Mouse (Mus musculus) MEL-GATA-1-ER (cell line): ENCODE data around the gene Snd1.
"Not testable (repeated sequence)": the region's sequence is repeated elsewhere in the genome, so short reads cannot be mapped to it uniquely, and the experiment has no call there.

Source experiments
- DNase-seq: peaks from one replicate; pipeline ENCODE4 v3.0.0-alpha.2; 2012; ENCODE audit warnings: low read depth; ENCODE audit errors: extremely low read depth

Gene Snd1

DNA sequence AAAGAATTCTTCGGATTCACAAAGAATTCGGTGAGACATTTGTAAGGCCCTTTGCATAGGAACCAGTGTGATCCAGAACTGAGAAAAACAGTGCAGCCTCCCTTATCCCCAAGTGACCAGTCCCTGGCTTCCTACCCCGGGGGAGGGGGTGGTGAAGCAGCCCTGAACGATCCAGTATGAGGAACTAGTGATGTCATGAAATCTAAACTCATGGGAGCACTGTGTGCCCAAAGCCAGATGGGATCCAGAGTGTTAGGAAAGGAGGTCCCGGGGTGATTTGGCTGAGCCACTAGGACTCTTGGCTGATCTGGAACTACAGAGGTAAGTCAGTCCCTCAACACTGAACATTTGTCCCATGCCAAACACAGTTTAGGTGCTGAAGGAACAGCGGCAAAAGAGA, 420.8 kb downstream of the Snd1 start:
- no peak for DNase-seq

DNA sequence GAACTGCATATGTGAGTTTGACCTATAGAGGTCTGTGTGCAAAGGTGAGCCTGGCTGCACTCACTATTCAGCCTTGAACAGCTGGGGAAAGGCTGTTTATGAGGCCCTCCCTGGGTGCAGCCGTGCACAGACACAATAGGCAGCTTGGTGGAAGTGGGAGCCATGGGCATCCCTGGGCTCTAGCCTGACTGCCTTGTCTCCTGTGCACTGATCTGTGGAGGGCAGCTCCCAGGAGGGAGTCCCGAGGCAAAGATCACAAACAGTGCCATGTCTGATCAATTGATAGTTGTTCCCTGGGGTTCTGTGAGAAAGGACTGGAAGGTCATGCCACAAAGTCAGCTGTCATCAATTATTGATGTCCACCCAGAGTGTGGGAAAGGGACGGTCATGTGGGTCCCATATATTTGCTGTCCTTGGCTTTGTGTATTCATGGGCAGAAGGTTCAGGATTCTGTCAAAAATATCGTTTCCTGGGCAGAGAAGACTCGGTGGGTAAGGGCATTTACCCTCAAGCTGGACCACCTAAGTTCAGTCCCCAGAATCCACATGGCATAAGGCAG, 421.9 kb downstream of the Snd1 start:
- no peak for DNase-seq

DNA sequence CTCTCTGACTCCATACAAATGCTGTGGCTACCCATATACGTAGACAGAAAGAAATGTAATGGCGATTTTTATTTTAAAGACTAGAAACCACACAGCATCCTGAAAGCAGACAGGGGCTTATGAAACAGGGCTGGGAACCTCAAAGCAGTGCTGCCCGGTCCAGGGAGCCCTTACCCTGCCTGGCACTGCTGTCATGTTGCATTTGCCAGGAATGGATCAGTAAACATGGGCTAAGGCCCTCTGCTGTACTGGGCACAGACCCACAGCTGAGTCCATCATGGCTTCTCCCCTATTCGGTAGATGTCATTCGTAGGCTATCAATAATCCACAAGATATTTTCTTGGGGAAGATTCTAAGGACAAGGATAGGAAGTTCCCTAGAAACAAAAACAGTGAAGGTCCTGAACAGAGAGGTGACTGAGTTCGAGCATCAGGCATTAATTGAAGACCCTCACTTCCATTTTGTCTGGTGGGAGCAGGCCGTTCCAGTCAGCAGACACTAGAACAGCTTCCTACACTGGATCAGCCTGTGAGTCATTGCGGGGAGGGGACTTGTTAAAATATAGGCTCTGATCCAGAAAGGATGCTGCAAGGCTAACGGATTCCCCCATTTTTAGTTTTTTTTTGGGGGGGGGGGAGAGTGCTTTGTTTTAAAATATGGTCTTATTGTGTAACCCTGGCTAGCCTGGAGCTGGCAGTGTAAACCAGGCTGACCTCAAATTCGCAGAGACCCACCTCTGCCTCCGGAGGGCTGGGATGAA, 422.6 kb downstream of the Snd1 start:
- no peak for DNase-seq

DNA sequence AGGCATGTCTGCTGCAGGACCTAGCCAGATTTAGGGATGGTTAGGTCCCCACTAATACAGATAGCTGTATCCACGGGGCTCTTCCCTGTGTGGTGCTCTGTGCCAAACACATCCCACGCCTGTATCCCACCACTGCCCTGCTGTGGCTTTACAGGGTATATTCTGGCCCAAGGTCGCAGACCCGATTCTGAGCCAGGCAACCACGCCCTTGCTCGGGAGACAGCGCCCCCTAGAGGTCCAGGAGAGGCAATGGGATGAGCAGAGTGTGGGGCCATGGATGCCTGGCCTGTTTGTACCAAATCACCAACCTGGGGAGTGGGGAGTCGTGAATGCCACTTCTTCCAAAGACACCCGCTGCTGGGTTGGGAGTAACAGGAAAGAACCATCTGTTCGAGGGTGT, 423.9 kb downstream of the Snd1 start:
- no peak for DNase-seq

DNA sequence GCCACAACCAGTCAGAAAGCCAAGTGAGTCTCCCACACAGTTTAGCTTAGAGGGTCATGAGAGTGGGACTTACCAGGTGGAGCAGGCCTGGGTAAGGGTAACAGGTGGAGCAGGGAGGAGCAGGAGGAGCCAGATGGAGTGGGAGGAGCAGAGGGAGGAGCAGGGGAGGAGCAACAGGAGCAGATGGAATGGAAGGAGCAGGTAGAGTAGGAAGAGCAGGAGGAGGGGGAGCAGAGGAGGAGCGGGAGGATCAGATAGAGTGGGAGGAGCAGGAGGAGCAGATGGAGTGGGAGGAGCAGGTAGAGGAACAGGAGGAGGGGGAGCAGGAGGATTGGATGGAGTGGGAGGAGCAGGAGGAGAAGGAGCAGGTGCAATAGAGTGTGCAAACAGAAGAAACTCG, 427.6 kb downstream of the Snd1 start:
- no peak for DNase-seq

DNA sequence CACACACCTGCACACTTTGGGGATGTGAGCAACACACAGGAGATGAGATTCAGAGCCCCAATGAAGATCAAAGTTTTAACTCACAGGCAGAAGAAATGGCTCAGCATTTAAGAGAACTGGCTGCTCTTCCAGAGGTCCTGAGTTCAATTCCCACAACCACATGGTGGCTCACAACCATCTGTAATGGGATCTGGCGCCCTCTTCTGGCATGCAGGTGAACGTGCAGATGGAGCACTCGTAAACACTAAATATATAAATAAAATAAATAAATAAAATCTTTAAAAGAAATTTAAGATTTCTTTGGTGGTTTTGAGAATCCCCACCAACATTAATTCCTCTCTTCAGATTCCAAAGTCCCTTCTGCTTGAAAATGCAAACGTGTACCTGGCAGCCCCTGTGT, 429.5 kb downstream of the Snd1 start:
- no peak for DNase-seq

DNA sequence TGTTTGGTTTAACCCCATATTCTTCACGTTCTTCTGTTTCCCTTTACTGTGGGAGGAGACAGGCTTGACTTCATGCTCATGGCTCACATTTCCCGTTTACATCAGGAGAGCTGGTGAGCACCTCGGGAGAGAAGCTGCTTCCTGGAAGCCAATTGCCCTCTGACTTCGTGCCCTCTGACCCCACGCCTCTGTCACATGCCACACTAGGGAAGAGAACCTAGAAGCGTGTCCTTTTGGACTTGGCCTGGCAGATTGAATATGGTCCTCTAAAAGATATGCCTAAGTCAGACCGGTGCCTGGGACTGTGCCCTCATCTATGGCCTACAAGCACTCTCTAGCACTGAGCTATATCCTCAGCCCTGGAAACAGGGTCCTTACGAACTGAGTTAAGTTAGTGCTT, 430.4 kb downstream of the Snd1 start:
- no peak for DNase-seq

DNA sequence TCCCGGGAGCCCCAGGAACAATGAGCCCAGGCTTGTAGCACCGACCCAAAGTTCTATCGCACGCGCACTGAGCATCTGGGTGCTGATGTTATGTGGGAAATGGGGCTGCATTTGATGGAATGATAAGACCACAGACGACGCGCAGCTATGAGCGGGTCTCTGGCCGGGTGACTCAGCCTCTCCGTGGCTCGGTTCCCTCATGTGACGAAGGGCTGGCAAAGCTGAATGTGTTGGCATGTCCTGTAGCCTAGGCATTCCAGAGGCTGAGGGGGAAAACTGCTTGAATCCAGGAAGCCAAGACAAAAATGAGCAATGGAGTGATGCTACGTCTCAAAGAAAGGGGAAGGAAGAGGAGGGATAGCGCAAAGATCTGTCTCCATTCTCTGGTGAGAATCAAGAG, 434.9 kb downstream of the Snd1 start:
- no peak for DNase-seq

DNA sequence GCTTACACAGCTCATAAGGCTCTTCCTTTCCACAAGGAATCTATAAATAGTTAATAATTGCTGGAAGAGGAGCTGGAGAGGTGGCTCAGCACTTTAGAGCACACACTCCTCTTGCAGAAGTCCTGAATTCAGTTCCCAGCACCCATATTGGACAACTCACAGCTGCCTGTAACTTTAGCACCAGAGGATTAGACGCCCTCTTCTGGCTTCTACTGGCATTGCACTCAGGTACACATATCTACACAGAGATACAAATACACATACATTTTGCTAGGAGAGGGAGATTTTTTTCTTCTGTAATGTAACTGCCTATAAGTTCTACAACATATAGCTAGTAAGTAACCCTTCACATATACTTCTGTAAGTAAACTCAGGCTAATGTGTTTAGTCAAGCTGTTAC, 440.0 kb downstream of the Snd1 start:
- no peak for DNase-seq

DNA sequence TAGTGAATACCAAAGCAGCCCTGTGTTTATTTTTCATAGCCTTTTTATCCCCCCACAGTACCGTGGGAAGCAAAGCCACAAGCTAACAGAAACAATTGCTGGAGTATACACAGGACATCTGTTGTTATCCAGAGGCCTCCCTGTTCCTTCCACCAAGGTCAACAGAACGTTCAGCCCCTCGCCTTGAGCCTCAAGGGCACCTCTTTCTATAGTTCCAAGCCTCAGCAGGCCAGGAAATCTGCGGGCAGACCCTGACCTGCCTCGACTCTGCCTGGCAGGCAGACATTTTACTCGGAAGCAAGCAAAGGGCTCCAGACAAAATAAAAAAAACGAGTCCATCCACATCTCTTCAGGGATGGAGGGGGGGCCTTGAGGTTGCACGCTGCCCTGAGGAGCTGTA, 441.7 kb downstream of the Snd1 start:
- no peak for DNase-seq

DNA sequence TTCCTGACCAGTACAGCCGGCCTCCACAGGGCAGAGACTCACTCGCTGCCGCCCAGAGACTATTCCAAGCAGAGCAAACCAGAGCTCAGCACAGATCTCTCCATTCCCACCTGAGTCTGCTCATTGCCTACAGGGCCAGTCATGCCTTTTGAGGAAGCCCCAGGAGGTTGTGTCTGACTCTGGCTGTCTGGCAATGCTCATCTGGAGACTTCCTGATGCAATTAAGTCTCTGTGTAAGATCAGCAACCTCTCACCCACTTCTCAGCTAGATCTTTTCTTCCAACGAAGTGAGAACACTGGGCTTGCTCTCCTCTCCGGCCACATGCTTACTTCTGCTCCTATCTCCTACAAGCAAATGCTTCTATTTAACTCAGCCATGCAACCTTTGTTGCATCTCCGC, 444.4 kb downstream of the Snd1 start:
- DNase-seq = no peak

DNA sequence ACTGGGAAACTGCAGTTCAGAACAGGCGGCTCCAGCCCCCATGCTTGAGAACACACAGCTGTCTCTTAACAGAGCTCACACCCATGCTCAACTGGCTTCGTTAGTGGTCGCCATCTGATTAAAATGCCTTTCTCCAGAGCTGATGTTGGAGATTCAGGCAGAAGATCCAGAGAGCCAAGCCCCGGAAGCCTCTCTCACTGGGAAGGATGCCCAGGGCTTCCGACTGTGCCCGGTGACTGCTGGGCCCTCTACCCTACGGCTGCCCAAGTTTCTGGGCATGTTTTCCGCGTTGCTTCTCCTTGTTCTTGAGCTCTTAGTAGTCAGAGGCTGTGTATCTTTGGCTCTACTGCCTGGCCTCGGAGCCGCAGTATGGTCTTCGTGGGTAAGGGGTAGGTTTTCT, 447.4 kb downstream of the Snd1 start:
- DNase-seq = no peak

DNA sequence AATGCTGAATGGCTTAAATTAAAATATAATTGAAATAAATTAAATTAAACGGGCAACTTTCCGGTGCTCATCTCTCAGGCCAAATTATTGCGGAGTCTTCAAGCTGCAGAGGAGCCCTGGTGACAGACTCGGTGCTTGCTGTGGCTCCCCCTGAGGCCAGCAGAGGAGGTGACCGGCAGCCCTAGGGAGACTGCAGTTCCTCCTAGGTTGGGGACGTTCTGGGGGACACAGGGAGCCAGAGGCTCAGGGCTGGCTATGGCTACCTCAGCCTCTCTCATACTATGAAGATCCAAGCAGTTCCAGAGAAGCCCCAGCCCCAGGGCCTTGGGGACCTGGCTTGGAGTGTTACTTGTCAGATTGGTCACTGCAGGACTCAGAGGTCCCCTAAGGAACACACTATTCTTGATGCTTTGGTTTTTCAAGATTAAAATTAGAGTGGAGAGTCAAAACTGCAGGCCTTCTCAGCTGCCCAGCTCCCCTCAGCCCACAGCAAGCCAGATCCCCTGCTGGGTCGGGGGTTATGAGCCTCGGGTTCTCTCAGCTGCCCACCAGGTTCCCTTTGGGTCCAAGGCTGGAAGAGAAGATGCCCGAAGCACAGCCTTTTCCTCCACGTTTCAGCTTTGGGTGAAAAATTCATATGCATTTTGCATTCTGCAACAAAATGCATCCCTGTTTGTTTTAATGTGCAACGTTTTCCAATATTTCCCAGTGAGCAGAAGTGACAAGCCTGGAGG, 448.3 kb downstream of the Snd1 start:
- DNase-seq = no peak

DNA sequence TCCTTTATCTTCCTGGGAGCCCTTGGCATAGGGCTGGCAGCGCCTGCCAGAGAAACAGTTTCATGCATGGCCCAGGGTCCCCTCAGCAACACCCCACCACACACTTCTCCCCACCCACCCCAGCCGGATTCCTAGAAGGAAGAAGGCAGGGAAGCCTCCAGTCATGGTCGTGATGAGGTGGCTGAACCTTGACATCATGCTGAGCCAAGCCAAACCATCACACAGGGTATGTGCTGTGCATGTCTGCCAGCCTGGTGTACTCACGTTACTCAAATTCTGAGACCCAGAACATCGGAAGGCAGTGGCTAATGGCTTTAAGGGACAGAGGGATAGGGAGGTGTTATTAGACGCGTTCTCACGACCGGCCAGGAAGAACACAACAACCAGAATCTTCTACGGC, 448.9 kb downstream of the Snd1 start:
- DNase-seq = no peak

DNA sequence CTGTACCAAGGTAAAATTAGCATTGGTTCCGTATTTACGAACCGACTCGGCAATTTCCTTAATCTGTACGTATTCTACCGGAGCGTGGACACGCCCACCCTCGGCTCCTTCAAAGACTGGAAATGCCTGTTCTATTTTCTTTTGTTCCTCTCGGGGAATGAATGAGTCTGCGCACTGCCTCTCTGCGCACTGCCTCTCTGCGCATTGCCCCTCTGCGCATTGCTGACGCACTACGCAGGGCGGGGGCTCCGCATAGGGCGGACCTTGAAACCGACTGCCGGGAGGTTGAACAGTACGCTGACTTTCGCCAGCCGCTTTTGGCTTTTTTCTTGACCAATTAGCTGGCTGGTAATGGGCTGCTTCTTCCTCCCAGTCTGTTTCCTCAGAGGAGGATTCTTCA, 453.0 kb downstream of the Snd1 start:
- not testable (repeated sequence) for DNase-seq

DNA sequence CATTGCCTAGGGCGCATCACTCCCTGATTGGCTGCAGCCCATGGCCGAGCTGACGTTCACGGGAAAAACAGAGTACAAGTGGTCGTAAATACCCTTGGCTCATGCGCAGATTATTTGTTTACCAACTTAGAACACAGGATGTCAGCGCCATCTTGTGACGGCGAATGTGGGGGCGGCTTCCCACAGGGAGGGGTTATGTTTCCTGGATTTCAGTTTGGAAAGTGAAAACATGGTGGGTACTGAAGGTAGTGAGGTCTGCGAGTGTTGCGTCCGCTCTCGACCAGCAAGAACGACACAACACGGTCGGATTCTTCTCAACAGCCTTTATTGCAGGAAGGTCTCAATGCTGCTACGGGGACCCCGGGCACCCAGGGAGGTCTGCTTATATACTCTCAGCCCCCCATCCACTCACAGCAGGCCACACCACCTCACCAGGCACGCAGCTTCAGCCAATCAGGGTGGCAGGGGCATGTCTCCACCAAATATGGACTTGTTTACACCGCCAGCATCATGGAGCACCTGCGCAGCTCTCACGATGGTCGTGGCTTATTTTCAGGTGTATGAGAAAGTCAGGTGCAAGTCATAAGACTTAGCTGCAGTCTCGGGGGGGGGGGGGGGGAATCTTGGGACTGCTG, 454.3 kb downstream of the Snd1 start:
- not testable (repeated sequence) for DNase-seq

DNA sequence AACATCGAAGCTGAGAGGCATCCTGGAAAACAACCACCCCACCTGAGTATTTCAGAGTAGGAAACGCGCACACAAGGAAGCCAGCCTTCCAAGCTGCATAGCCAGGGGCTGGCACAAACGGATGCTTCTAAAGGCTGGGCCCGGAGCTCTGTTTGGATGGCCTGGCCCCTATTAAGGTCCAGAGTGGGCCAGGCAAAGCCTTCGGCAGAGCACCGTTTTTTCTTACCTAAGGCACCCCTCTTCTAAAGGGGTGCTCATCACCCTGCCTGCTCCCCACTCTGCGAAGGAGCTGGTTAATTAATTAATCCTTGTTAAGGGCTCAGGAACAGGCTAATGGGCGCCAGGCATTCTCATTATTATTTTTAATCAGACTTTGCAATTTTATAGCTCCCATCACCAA, 456.3 kb downstream of the Snd1 start:
- DNase-seq = no peak

DNA sequence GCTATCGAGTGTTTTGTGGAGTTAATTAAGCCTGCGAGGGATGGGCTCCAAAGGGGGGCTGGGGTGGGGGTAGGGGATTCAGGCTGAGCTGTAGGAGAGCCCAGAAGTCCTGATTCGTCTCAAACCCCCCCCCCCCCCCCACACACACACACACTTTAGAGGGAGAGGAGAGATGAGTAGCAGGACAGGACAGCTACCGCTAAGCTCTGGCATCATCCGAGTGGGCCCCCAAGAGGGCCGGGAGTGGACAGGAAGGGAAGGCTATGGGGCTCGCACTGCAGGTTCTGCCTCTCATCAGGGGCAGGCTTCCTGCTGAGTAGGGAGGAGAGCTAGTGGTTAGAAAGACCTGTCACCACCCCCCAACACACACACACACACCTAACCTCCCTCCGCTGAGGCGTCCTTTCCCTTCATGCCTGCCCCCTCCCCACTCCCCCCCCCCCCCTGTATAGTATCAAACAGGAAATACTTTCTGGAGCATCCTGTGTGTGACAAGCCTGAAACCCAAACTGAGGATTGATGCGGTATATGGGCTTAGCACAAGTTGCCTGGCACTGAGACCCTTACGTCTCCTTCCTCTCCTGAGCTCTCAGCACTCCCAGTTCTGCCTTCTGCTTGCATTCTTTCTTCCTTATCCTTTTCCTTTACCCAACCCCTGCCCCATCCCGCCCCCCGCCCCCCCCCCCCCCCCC, 456.8 kb downstream of the Snd1 start:
- DNase-seq = no peak

DNA sequence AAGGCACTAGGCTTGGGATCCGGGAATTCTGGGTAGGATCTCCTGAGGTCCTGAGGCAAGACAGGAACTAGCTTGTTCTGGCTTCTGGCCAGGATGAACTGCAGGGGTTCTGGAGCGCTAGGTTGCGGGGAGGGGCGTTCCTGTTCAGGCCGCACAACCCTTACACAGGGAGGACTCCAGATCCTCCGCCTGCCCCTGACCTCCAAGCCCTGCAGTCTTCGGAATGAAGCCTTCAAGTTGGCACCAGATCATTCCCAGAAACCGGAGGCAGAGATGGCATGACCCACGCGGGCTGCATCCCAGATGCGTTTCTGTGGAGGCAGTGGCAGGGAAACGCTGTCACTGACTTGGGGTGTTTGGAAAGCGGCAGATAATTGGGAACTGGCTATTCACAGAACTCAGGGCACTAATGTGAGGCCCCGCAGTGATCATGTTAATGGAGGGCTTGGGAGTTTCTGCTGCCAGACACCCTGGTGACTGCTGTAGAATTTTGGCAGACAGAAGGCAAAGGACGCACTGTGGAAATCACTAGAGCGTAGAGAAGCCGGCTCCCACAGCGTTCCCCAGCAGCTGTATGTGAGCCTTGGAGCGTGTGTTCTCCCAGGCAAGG, 457.5 kb downstream of the Snd1 start:
- DNase-seq = no peak

DNA sequence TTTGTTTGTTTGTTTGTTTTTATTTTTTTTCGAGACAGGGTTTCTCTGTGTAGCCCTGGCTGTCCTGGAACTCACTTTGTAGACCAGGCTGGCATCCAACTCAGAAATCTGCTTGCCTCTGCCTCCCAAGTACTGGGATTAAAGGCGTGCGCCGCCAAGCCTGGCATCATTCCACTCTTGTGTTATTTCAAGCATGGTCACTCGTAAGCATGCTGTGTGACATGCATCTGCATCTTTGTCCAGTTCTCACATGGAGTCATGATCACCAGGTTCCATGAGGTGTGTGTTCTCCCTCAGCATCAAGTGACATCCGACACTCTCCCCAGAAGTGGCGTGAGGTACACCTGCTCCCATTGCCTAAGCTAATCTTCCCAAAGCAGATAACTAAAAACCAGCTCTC, 460.8 kb downstream of the Snd1 start:
- no peak for DNase-seq

DNA sequence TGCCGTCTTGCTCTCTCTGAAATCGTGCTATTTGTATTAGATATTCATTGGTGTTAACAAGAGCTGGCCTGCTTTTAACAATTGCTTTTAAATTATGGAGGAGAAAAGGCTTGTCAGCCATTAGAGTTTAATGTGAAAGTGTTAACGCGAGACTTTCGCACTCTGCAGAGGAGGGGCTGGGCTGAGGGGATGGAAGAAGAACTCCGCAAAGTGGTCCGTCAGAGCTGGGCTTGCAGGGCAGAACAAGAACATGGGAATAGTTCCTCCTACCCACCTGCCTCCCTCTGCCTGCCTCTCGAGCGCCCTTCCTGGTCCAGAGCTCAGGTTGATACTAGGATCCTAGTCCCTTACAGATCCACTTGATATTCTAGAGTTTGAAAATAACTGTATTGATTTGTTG, 472.3 kb downstream of the Snd1 start:
- DNase-seq = no peak
